Mouse (Mus musculus) G1E (cell line): ENCODE results near the gene Acaca.

Experiments
- CTCF ChIP-seq: IDR thresholded peaks from 2 replicates; pipeline ENCODE4 v1.5.1; 2012; ENCODE audit warnings: low read depth, low read length, inconsistent platforms, mixed read lengths
- TAL1 ChIP-seq: conservative IDR thresholded peaks from 2 replicates; pipeline ENCODE4 v1.6.1; 2012; ENCODE audit warnings: low read depth, low read length, inconsistent platforms, mixed read lengths

GRCm38 (mm10) chr11:84116221-84116620, 13.3 kb upstream of the Acaca start:
- TF ChIP-seq TAL1 (no peak), CTCF (no peak)
